Mouse (Mus musculus): ENCODE data around the gene H2al3. TPM values are rescaled to one million over a fixed set of nuclear protein-coding genes. Genes with fewer than 3 reads are reported as not detected.

Gene H2al3
- polyA plus RNA-seq, 1 experiment from 2014 or later = not detected

Other genes starting within 250 kb of the H2al3 start
- gene Dynlt3, start 186.7 kb upstream of the H2al3 start, polyA plus RNA-seq (2014; fragmentation: Nextera tagmentation; extraction: Ambion mirVana) = 40.3 and 42.6 TPM in 2 replicates
- gene Hypm, start 2.8 kb upstream of the H2al3 start, polyA plus RNA-seq (2014; fragmentation: Nextera tagmentation; extraction: Ambion mirVana) = not detected in 2 replicates
- gene Sytl5, start 35.9 kb downstream of the H2al3 start, polyA plus RNA-seq (2014; fragmentation: Nextera tagmentation; extraction: Ambion mirVana) = 1.7 and 2.0 TPM in 2 replicates

Measured in liver, embryonic 11.5 days (tissue).